In the genomic region with DNA sequence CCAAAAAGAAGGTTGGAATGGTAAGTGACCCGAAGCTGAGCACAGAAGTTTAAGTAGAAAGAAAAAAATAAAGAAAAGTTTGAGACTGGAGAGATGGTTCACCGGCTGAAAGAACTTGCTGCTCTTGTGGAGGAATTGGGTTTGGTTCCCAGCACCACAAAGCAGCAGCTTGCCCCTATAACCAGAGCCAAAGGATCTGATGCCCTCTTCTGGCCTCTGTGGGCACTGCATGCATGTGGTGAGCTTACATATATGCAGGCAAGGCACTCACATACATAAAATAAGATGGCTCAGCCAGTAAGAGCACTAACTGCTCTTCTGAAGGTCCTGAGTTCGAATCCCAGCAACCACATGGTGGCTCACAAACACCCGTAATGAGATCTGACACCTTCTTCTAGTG, we compare ENCODE assay signal across 15 mouse cellular contexts. TPM values are rescaled to one million over a fixed set of nuclear protein-coding genes. Genes with fewer than 3 reads are reported as not detected.
DNase-seq lines count a peak whose midpoint lies in the region; TF ChIP-seq lines count a peak whose summit lies in the region.
"Had no signal": no experiment of that assay in that cellular context is flagged by ENCODE, and none has a peak within 500 bp of the region (broad histone marks: within the 10 kb centered on the region; RNA-seq: fewer than 3 reads in every experiment).

No protein-coding gene starts in this region.

- peak; percentile 52 for TF ChIP-seq CTCF in layer of hippocampus, adult 2 months (conservative IDR thresholded peaks at IDR 0.05)

- H3K27ac ChIP-seq in layer of hippocampus, adult 2 months, result no peak overlapping the region
- H3K27ac ChIP-seq: embryonic facial prominence, embryonic 12.5 days; kidney, embryonic 15.5 days; limb, embryonic 15.5 days had no signal

- H3K4me3 ChIP-seq in layer of hippocampus, adult 2 months, result no peak overlapping the region
- H3K4me3 ChIP-seq: embryonic facial prominence, embryonic 12.5 days; kidney, embryonic 15.5 days; limb, embryonic 15.5 days; stomach, embryonic 15.5 days had no signal

- DNase-seq in layer of hippocampus, adult 2 months (ENCODE audit: low spot score in 2 of 2), result no peak
- DNase-seq in layer of hippocampus, postnatal 10 days (ENCODE audit: low spot score in 2 of 2), result no peak
- DNase-seq in thymus, postnatal 4 days, result peak; percentile 41
- DNase-seq in thymus, adult 18-20 months, result no peak
- peak; percentile 79 for DNase-seq in WW6 (ENCODE audit: low read depth, low spot score)
- no peak for DNase-seq in neural tube, embryonic 10.5 days (ENCODE audit: extremely low spot score, low spot score)
- no peak for DNase-seq in layer of hippocampus, adult 18-20 months (ENCODE audit: low spot score in 2 of 2)
- DNase-seq: adrenal gland, adult 2 months; cerebellum, postnatal 25 days; heart, postnatal 36 days; right cerebral cortex, postnatal 25 days had no signal

RNA-seq across cellular contexts. Expression of a gene that starts 7.6 kb away (rescaled TPM):
- total RNA-seq in layer of hippocampus, adult 2 months (2021), result 10 to 100 TPM; 15.8 to 17.4 TPM
- total RNA-seq in layer of hippocampus, postnatal 10 days (2021), result 10 to 100 TPM; 17.6 to 18.4 TPM
- 10 to 100 TPM; 17.0 TPM for total RNA-seq in layer of hippocampus, adult 18-20 months (2021)

RNA-seq across cellular contexts. Expression of a gene that starts 21.7 kb away (rescaled TPM):
- 1 to 10 TPM; 1.7 to 2.8 TPM for total RNA-seq in layer of hippocampus, adult 2 months (2021)
- 1 to 10 TPM; 2.5 to 4.7 TPM for total RNA-seq in layer of hippocampus, postnatal 10 days (2021)
- total RNA-seq in layer of hippocampus, adult 18-20 months (2021), result 1 to 10 TPM; 1.2 to 1.7 TPM

RNA-seq across cellular contexts. Expression of a gene that starts 33.5 kb away (rescaled TPM):
- total RNA-seq in layer of hippocampus, adult 2 months (2021), result 100 to 1,000 TPM; 459 to 497 TPM
- total RNA-seq in layer of hippocampus, postnatal 10 days (2021), result 100 to 1,000 TPM; 439 to 445 TPM
- total RNA-seq in layer of hippocampus, adult 18-20 months (2021), result 100 to 1,000 TPM; 487 TPM

Comparison
In these comparisons a context has a peak if more than half of its experiments do, and no peak if none do; other contexts are left out.
1. DNase-seq: peak in thymus, postnatal 4 days (single experiment) and WW6 (single experiment); none in layer of hippocampus, adult 2 months (0 of 2), layer of hippocampus, postnatal 10 days (0 of 2), thymus, adult 18-20 months (0 of 2), neural tube, embryonic 10.5 days (single experiment) and layer of hippocampus, adult 18-20 months (0 of 2).